Mouse (Mus musculus) C2C12 (cell line): ENCODE data around the gene Lrch1.

Experiments
- CTCF ChIP-seq: IDR thresholded peaks from one replicate; pipeline ENCODE4 v1.5.1; 2011; ENCODE audit not compliant: control insufficient read depth, insufficient read depth, insufficient read length
- MAX ChIP-seq: IDR thresholded peaks from one replicate; pipeline ENCODE4 v1.6.1; 2011; ENCODE audit warnings: mild to moderate bottlenecking, control low read depth

DNA sequence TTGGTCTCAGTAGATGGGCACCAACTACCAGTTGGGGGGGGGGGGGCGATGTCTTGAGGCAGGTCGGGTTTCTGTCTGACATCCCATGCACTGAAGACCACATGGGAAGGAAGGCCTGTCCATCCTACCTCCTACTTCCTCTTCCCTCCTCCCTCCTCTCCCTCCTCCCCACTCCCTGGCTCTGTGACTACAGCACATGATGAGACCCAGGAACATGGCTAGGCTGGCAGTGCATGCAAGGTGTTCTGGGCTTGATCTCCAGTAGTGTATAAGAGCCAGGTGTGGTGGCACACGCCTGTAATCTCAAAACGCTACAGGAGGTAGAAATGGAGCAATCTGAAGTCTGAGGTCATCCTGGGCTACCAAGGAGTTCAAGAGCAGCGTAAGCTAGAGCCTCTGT is 43.2 kb downstream of the Lrch1 start:
- TF ChIP-seq MAX, result no peak
- TF ChIP-seq CTCF, result no peak
